Mouse (Mus musculus): Measurements from ENCODE around the gene Iapp. TPM values are rescaled to one million over a fixed set of nuclear protein-coding genes. Genes with fewer than 3 reads are reported as not detected.
"Not testable (repeated sequence)": the region's sequence is repeated elsewhere in the genome, so short reads cannot be mapped to it uniquely, and the experiment has no call there.

Iapp gene
- 0.24 TPM in 1 of 2 replicates, not detected in the other for polyA plus RNA-seq (2015; fragmentation: Nextera tagmentation; extraction: Ambion mirVana)

DNA sequence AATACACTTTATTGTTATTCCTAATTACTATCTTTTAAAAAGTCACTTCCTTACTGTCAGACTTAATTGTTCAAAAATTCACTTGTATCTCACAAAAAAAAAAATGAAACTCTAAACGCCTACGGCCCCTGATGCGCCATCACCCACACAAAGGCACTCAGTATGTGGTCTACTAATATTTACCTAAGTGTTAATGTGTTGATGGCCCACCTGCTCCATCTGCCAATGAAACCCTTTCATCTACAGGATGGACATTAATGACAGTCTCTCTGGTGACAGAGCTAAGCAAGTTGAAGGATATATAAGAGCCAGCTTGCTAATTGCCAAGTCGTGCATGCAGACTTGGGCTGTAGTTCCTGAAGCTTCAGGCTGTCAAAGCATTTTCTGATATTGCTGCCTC is at the start of gene Iapp:
TSS of gene Iapp (plus strand) at position 326 of the 400 bp plus-strand sequence.
- no peak within 1 kb of the TSS for H3K4me2 ChIP-seq
- H3K4me1 ChIP-seq, result no peaks in the 10 kb centered on the region
- H3K27ac ChIP-seq (replicated peaks), result no peak within 1 kb of the TSS
- 65% methylated on average over 4 of the region's 4 CpGs for WGBS
- ATAC-seq (ENCODE audit: extremely low read depth, insufficient number of reproducible peaks, low FRiP score, low TSS enrichment), result no peak
- no peak within 1 kb of the TSS for H3K9ac ChIP-seq
- H3K36me3 ChIP-seq, result no peaks in the 10 kb centered on the region
- no peaks in the 10 kb centered on the region for H3K9me3 ChIP-seq
- H3K27me3 ChIP-seq (replicated peaks), result no peaks in the 10 kb centered on the region
- no peak within 1 kb of the TSS for H3K4me3 ChIP-seq

DNA sequence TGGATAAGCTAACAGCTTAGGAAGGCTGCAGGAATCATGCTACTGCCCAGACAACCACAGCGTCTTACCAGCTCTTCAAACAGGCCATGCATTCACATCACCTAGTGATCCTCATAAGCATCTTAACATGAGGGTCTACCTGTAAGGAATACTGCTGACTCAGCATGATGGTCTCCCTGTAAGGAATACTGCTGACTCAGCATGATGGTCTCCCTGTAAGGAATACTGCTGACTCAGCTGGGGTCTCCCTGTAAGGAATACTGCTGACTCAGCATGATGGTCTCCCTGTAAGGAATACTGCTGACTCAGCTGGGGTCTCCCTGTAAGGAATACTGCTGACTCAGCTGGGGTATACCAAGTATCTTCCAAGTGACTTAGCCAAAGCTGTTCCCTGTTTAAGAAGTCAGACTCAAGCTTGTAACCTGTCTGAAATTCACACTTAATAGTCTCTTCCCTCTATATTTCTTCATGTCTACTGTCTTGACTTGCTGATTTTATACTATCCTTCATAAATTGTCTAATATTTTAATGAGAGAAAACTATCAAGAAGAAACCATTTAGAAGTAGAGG is 47.4 kb upstream of the Iapp start:
- H3K9me3 ChIP-seq; H3K27me3 ChIP-seq (replicated peaks); H3K4me2 ChIP-seq; ATAC-seq (ENCODE audit: extremely low read depth, insufficient number of reproducible peaks, low FRiP score, low TSS enrichment); H3K36me3 ChIP-seq; H3K4me3 ChIP-seq; H3K4me1 ChIP-seq; H3K9ac ChIP-seq; H3K27ac ChIP-seq (replicated peaks): not testable (repeated sequence)
- WGBS, result 76% methylated on average over 1 of the region's 1 CpGs

DNA sequence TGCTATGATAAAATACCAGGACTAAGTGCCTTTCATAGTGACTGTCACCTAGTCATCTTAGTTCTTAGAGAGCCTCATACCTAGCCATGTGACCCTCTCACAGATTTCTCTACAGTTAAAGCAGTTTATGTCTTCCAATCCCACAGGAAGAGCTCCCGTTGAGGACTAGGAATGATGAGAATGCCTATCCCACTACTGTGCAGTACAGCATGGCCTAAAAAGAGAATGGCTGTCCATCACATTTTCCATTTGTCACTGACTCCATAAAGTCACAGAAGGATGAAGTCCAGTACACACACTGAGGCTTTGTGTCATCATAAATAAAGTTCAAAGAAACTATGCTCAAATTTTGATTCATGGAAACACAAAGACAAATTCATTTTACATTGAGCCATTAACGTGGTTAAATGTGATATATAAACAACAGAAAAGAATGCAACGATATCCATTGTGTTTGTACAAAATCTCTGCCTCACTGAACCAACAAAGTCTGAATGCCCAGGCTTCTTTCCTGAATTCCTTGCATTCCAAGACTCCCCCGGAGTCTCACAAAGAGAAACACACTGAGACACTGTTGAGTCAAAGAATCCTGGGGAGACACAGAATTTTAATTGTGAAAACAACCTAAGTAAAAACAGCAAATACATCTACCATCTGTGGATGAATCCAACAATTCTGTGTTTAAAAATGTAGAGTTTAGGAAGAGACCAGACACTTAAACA is 22.3 kb upstream of the Iapp start:
- no peaks in the 10 kb centered on the region for H3K9me3 ChIP-seq
- no peaks in the 10 kb centered on the region for H3K27me3 ChIP-seq (replicated peaks)
- 23% methylated on average over 4 of the region's 4 CpGs for WGBS
- H3K36me3 ChIP-seq, result no peaks in the 10 kb centered on the region
- no peak overlapping the region for H3K4me2 ChIP-seq
- no peak overlapping the region for H3K9ac ChIP-seq
- no peak overlapping the region for H3K4me3 ChIP-seq
- no peak overlapping the region for H3K27ac ChIP-seq (replicated peaks)
- no peak for ATAC-seq (ENCODE audit: extremely low read depth, insufficient number of reproducible peaks, low FRiP score, low TSS enrichment)
- no peaks in the 10 kb centered on the region for H3K4me1 ChIP-seq

DNA sequence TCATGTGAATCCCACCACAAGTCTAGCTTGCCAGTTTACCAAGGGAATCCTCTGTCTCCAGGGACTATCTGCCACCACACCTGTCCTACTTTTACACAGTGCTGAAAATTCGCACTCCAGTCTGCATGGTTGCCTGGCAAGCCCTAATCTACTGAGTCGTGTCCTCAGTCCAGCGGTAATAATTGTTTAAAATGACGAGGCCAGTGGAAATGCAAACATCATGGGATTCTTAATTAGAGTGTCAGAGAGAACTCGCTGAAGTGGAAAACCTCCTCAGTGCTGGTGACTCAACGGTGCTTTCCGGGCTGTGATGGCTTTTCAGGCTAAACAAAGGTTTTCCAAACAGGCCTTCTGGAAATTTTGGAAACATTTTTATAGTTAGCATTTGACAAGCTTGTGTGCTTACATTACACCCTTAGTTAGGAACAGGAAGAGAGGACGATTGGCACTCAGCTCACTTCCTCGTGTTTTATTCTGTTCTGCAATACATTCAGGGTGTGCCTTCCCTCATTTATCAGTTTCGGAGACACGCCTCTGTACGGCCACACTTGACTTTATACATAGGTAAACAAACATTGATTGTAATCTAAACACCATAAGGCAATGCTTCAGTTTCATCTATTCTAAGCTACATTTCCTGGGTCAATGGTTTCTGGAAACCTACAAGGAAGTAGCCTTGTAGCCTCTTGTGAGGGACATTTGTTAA is 8.7 kb upstream of the Iapp start:
- Histone ChIP-seq H3K36me3 (no peaks in the 10 kb centered on the region), H3K27me3 (replicated peaks) (no peaks in the 10 kb centered on the region), H3K27ac (replicated peaks) (no peak overlapping the region), H3K4me3 (no peak overlapping the region), H3K4me2 (no peak overlapping the region), H3K9ac (no peak overlapping the region), H3K4me1 (no peaks in the 10 kb centered on the region), H3K9me3 (no peaks in the 10 kb centered on the region)
- no peak for ATAC-seq (ENCODE audit: extremely low read depth, insufficient number of reproducible peaks, low FRiP score, low TSS enrichment)
- WGBS, result 70% methylated on average over 12 of the region's 12 CpGs

DNA sequence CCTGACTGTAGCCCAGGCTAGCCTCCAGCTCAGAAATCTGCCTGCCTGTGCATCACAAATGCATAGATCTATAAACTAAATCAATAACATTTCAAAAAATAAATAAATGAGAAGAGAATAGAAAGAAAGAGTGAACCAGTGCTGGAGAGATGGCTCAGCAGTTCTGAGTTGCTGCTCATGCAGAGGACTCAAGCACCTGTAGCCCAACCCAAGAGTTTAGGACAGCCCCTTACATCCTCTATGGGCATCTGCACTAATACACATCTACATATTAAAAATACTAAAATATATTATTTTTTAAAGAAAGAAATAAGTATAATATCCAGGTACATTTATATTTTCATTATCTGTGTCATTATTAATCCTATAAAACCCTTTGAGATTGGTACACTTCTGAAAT is 6.9 kb downstream of the Iapp start:
- Histone ChIP-seq H3K27me3 (replicated peaks) (no peaks in the 10 kb centered on the region), H3K9ac (no peak overlapping the region), H3K9me3 (peaks cover 11% of the 10 kb centered on the region), H3K27ac (replicated peaks) (no peak overlapping the region), H3K4me2 (no peak overlapping the region), H3K36me3 (no peaks in the 10 kb centered on the region), H3K4me1 (no peaks in the 10 kb centered on the region), H3K4me3 (no peak overlapping the region)
- no peak for ATAC-seq (ENCODE audit: extremely low read depth, insufficient number of reproducible peaks, low FRiP score, low TSS enrichment)

DNA sequence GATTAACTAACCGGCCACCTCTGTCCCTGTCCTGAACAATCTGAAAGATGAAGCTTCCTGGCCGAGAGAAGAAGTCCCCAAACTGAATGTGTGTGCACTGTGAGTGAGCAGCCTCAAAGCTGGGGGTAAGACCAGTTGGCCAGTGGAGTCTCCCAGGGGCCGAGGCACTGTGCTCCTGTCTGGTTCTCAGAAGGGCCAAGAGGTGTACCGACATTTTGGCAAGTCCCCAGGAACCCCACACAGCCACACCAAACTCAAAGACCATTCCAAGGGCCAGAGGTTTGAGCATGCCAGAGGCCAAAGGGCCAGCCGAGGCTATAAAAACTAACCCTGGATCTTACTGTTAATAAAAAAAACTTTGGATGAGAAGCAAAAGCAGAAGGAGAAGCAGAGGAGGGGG is 16.1 kb downstream of the Iapp start:
- no peaks in the 10 kb centered on the region for H3K4me1 ChIP-seq
- no peak overlapping the region for H3K9ac ChIP-seq
- no peaks in the 10 kb centered on the region for H3K36me3 ChIP-seq
- 66% methylated on average over 5 of the region's 5 CpGs for WGBS
- no peak overlapping the region for H3K27ac ChIP-seq (replicated peaks)
- no peaks in the 10 kb centered on the region for H3K27me3 ChIP-seq (replicated peaks)
- H3K9me3 ChIP-seq, result peaks cover 7% of the 10 kb centered on the region
- no peak overlapping the region for H3K4me2 ChIP-seq
- H3K4me3 ChIP-seq, result no peak overlapping the region
- no peak for ATAC-seq (ENCODE audit: extremely low read depth, insufficient number of reproducible peaks, low FRiP score, low TSS enrichment)

DNA sequence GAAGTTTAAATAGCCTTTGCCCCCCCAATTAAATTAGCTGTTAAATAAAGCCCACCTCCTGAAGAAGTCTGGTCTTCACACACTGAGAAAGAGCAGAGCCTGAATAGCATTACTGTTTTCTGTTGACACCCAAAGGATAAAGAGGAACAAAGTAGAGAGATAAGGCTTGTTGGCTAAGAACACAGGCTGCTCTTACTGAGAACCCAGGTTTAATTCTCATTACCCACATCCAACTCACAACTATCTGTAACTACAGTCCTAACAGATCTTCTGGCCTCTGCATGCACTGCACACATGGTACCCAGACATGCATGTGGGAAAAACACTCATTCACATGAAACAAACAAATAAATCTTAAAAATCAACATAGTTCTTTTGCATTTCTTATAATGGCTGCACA is 18.9 kb downstream of the Iapp start:
- ATAC-seq (ENCODE audit: extremely low read depth, insufficient number of reproducible peaks, low FRiP score, low TSS enrichment), result no peak
- no peaks in the 10 kb centered on the region for H3K27me3 ChIP-seq (replicated peaks)
- H3K4me1 ChIP-seq, result no peaks in the 10 kb centered on the region
- H3K27ac ChIP-seq (replicated peaks), result no peak overlapping the region
- H3K9ac ChIP-seq, result no peak overlapping the region
- no peak overlapping the region for H3K4me3 ChIP-seq
- H3K9me3 ChIP-seq, result no peaks in the 10 kb centered on the region
- H3K36me3 ChIP-seq, result no peaks in the 10 kb centered on the region
- H3K4me2 ChIP-seq, result no peak overlapping the region

DNA sequence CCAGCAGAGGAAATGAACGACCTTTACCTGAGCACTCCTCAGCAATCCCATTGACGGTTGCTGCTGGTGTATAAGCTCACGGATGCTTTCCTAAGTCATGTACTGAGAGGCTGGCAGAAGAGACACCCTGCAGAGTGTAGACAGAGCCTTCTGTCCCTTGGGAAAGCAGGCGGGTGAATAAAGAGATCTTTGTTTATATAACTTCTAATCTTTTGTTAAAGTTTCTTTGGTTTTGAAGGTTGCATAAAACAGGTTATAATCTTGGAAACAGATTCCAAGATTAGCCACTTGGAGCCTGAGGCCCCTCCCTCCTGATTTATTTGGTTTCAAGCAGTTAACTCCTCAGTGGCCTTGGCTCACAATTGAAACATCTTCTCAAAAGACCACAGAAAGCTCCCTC is 24.7 kb downstream of the Iapp start, which contains the start of gene Slco1a5:
TSS of gene Slco1a5 (minus strand) at position 101 of the 400 bp plus-strand sequence.
- no peak within 1 kb of the TSS for H3K4me3 ChIP-seq
- H3K9ac ChIP-seq, result no peak within 1 kb of the TSS
- H3K27me3 ChIP-seq (replicated peaks), result no peaks in the 10 kb centered on the region
- ATAC-seq (ENCODE audit: extremely low read depth, insufficient number of reproducible peaks, low FRiP score, low TSS enrichment), result no peak
- no peaks in the 10 kb centered on the region for H3K4me1 ChIP-seq
- H3K9me3 ChIP-seq, result no peaks in the 10 kb centered on the region
- no peak within 1 kb of the TSS for H3K27ac ChIP-seq (replicated peaks)
- WGBS, result 34% methylated on average over 4 of the region's 4 CpGs
- no peak within 1 kb of the TSS for H3K4me2 ChIP-seq
- no peaks in the 10 kb centered on the region for H3K36me3 ChIP-seq

DNA sequence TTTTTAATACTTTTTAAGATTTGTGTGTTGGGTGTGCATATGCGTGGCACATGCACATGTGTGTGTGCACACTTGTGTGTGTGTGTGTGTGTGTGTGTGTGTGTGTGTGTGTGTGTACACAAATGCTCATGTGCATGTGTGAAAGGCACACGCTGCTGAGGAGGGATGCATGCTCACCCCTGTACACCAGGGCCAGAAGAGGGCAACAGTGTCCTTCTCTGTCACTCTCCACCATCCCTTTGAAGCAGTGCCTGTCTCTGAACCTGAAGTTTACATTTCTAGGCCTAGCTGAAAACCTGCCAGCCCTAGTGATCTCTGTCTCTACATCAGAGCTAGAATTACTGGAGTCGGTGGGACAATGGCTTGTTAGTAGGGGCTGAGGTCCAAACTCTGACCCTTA is 28.4 kb downstream of the Iapp start:
- no peaks in the 10 kb centered on the region for H3K36me3 ChIP-seq
- H3K9me3 ChIP-seq, result no peaks in the 10 kb centered on the region
- 68% methylated on average over 3 of the region's 3 CpGs for WGBS
- no peaks in the 10 kb centered on the region for H3K27me3 ChIP-seq (replicated peaks)
- H3K27ac ChIP-seq (replicated peaks), result no peak overlapping the region
- H3K4me1 ChIP-seq, result no peaks in the 10 kb centered on the region
- no peak for ATAC-seq (ENCODE audit: extremely low read depth, insufficient number of reproducible peaks, low FRiP score, low TSS enrichment)
- H3K4me3 ChIP-seq, result no peak overlapping the region
- no peak overlapping the region for H3K9ac ChIP-seq
- no peak overlapping the region for H3K4me2 ChIP-seq

DNA sequence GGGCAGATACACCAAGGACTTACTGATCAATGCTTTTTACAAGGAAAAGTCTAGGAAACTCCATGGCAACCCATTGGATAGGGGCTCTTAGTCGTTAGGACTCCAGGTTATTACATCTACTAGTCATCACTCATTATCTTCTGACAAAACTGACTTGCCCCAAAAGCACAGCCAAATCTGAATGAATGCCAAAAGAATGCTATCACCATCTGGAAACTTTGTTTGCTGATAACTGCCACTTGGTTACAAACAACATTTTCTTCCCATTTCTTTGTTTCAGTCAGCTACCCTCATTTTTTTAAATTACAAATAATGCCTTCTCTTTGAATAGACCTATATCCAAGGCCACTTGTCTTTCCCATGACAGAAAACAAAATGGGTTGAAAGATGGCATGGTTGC is 31.0 kb downstream of the Iapp start:
- WGBS, result 44% methylated on average over 1 of the region's 1 CpGs
- H3K27ac ChIP-seq (replicated peaks), result no peak overlapping the region
- no peaks in the 10 kb centered on the region for H3K4me1 ChIP-seq
- H3K36me3 ChIP-seq, result no peaks in the 10 kb centered on the region
- no peaks in the 10 kb centered on the region for H3K27me3 ChIP-seq (replicated peaks)
- H3K9ac ChIP-seq, result no peak overlapping the region
- no peak overlapping the region for H3K4me3 ChIP-seq
- no peak overlapping the region for H3K4me2 ChIP-seq
- H3K9me3 ChIP-seq, result 0 out of 2 replicates have a peak, but pooled peaks cover 3% of the 10 kb centered on the region
- no peak for ATAC-seq (ENCODE audit: extremely low read depth, insufficient number of reproducible peaks, low FRiP score, low TSS enrichment)

DNA sequence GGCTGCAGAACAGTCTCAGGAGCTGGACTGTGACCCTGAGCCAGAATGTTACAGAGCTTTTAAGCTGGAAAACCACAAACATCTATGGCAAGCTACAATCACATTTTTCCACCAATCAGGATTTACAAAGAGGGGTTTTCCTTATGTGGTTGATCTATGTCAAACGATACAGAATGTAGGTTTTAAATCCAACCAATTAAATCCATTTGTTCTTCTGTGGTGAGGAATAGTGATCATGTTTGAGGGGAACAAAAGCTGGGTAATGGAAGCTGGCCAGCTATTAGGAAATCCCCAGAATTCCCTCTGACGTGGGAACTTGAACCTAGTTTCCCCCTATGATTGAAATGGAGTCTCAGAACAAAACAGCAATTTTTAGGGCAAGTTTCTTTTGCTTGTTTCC is 40.7 kb downstream of the Iapp start:
- H3K9me3 ChIP-seq, result no peaks in the 10 kb centered on the region
- H3K27ac ChIP-seq (replicated peaks), result no peak overlapping the region
- no peaks in the 10 kb centered on the region for H3K4me1 ChIP-seq
- 61% methylated on average over 2 of the region's 2 CpGs for WGBS
- no peak overlapping the region for H3K4me2 ChIP-seq
- H3K27me3 ChIP-seq (replicated peaks), result no peaks in the 10 kb centered on the region
- no peak overlapping the region for H3K9ac ChIP-seq
- no peak overlapping the region for H3K4me3 ChIP-seq
- H3K36me3 ChIP-seq, result no peaks in the 10 kb centered on the region
- ATAC-seq (ENCODE audit: extremely low read depth, insufficient number of reproducible peaks, low FRiP score, low TSS enrichment), result no peak

DNA sequence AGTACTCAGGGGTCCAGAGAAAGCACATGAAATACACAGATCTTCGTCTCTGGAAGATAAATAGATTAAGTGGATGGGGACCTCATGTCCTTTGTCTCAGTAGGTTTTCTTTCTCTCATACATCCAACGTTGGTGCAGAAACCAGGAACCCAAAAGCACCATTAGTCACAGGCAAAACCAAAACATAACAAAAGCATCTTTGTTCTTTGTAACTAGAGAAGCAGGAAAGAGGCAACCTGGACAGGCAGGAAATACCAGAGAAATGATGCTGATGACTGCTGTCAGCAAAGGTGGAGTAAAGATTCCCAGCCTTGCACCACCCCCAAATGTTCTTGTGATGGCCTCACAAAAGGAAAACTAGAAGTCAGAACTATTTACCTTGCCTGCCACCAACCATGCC is 41.4 kb downstream of the Iapp start:
- H3K4me1 ChIP-seq, result no peaks in the 10 kb centered on the region
- no peak overlapping the region for H3K4me2 ChIP-seq
- no peaks in the 10 kb centered on the region for H3K36me3 ChIP-seq
- no peak overlapping the region for H3K4me3 ChIP-seq
- ATAC-seq (ENCODE audit: extremely low read depth, insufficient number of reproducible peaks, low FRiP score, low TSS enrichment), result no peak
- no peaks in the 10 kb centered on the region for H3K9me3 ChIP-seq
- WGBS, result 39% methylated on average over 2 of the region's 2 CpGs
- no peak overlapping the region for H3K9ac ChIP-seq
- no peaks in the 10 kb centered on the region for H3K27me3 ChIP-seq (replicated peaks)
- H3K27ac ChIP-seq (replicated peaks), result no peak overlapping the region

Measured in heart, embryonic 13.5 days (tissue).